Mouse (Mus musculus) embryonic facial prominence, embryonic 11.5 days (tissue): ENCODE results near the gene Polr2f. TPM values are rescaled to one million over a fixed set of nuclear protein-coding genes. Genes with fewer than 3 reads are reported as not detected.

ENCODE experiments used
- ATAC-seq: fragments of 200-750 bp; cut with Nextera tagmentation; replicated peaks from 2 replicates; pipeline ENCODE4 v1.8.0; 2017; ENCODE audit warnings: low read depth; ENCODE audit not compliant: insufficient number of reproducible peaks, low FRiP score, low TSS enrichment
- DNase-seq: peaks from one replicate; pipeline ENCODE4 v3.0.0-alpha.2; 2015; ENCODE audit warnings: low spot score
- H3K27ac ChIP-seq: fragments of 300-500 bp; sonication (generic); replicated peaks from 2 replicates; pipeline ENCODE4 v1.5.1; 2014; ENCODE audit warnings: mild to moderate bottlenecking, low read depth, low read length, control low read depth
- H3K27me3 ChIP-seq: fragments of 300-500 bp; sonication (generic); 2 replicates; pipeline ENCODE4 v1.6.1; 2014; ENCODE audit warnings: mild to moderate bottlenecking, low read length, moderate library complexity, mixed read lengths; ENCODE audit not compliant: control insufficient read depth, insufficient read depth
- H3K36me3 ChIP-seq: fragments of 300-500 bp; sonication (generic); replicated peaks from 2 replicates; pipeline ENCODE4 v1.6.1; 2014; ENCODE audit warnings: low read depth, mild to moderate bottlenecking, low read length, moderate library complexity, mixed read lengths; ENCODE audit not compliant: control insufficient read depth, insufficient read depth
- H3K4me1 ChIP-seq: fragments of 300-500 bp; sonication (generic); 2 replicates; pipeline ENCODE4 v1.6.1; 2014; ENCODE audit warnings: low read length, mixed read lengths; ENCODE audit not compliant: control insufficient read depth, insufficient read depth
- H3K4me2 ChIP-seq: fragments of 300-500 bp; sonication (generic); 2 replicates; pipeline ENCODE4 v1.6.1; 2014; ENCODE audit warnings: low read depth, mild to moderate bottlenecking, control low read depth, low read length, moderate library complexity
- H3K4me3 ChIP-seq: fragments of 300-500 bp; sonication (generic); 2 replicates; pipeline ENCODE4 v1.5.1; 2014; ENCODE audit warnings: low read depth, low read length, control low read depth
- H3K9ac ChIP-seq: fragments of 300-500 bp; sonication (generic); replicated peaks from 2 replicates; pipeline ENCODE4 v1.6.1; 2014; ENCODE audit warnings: mild to moderate bottlenecking, control low read depth, low read length
- H3K9me3 ChIP-seq: fragments of 300-500 bp; sonication (generic); replicated peaks from 2 replicates; pipeline ENCODE4 v1.6.1; 2016; ENCODE audit warnings: mild to moderate bottlenecking, low read length, inconsistent platforms, mixed read lengths; ENCODE audit not compliant: control insufficient read depth
- WGBS: fragments of 180-500 bp; shearing (Covaris S2); extraction: QIAGEN DNeasy Blood & Tissue Kit; methylation state at CpG from one replicate; pipeline ENCODE4 v1.1.7; 2014; 5-methylcytosine and 5-hydroxymethylcytosine counted together
- polyA plus RNA-seq: library from polyadenylated mRNA; unstranded; fragments of >200 nt; fragmentation: Nextera tagmentation; extraction: Ambion mirVana; gene quantifications from 2 replicates; pipeline ENCODE4 v1.2.1, GENCODE M21; 2014

Polr2f gene
- polyA plus RNA-seq, 1 experiment from 2014 or later: 414 TPM

DNA sequence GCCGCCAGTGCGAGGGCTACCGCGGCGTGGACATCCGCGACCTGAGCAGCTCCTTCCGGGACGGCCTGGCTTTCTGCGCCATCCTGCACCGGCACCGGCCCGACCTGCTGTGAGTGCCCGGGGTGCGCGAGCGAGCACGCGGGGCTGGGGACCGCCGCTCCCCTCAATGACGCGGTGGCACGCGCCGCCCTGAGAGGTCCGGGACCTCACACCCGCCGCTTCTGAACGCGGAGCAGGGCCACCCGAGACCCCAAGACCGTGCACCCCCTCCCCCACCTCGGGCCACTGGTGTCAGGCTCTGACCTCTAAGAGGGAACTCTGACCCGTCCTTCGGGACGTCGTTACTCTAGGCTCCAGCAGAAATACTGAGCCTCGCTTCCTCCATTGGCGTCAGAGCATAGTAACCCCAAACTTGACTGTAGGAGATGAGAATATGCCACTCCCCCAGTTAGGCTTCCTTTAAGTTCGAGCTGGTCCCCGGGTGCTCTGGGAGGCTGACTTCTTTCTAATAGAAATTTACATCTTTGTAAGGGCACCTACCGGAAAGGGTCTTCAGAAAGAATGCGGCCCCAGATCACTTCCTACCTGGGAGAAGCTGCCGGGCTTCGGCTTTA, 31.4 kb upstream of the Polr2f start:
- Histone ChIP-seq H3K4me2 (peak overlapping the region; percentile 98), H3K9ac (peak overlapping the region; percentile 86), H3K4me1 (peaks cover 3% of the 10 kb centered on the region; the same call in 1 of the 2 replicates), H3K9me3 (no peaks in the 10 kb centered on the region), H3K27ac (peak overlapping the region; percentile 59), H3K27me3 (no peaks in the 10 kb centered on the region), H3K36me3 (no peaks in the 10 kb centered on the region), H3K4me3 (peak overlapping the region; percentile 92)
- DNase-seq (peak; percentile 17), ATAC-seq (peak; percentile 54)
- under 1% methylated on average over 46 of the region's 46 CpGs for WGBS

DNA sequence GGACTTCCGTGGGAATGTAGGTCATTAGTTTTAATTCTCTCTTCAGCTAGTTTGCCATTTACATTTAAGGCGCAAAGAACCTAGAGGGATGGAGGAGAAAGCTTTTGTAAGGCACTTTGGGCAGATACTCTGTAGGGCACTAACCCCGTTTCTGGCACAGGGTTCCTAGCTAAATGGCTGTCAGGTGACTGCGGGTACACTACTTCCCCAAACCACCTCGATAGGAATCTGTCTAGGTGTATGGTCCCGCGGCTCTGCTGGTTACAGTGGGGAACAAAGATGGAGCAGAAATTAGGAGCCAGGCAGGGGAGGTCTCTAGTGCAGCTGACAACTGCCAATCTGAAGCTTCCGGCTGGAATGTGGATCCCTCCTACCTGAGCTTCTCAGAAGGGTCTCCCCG, 30.8 kb upstream of the Polr2f start:
- Histone ChIP-seq H3K9ac (peak overlapping the region; percentile 23; the same call in 1 of the 2 replicates), H3K36me3 (no peaks in the 10 kb centered on the region), H3K4me2 (peak overlapping the region; percentile 98), H3K4me1 (peaks cover 3% of the 10 kb centered on the region; the same call in 1 of the 2 replicates), H3K9me3 (no peaks in the 10 kb centered on the region), H3K4me3 (peak overlapping the region; percentile 92), H3K27me3 (no peaks in the 10 kb centered on the region), H3K27ac (no peak overlapping the region)
- 18% methylated on average over 9 of the region's 9 CpGs for WGBS
- DNase-seq (no peak), ATAC-seq (no peak)

DNA sequence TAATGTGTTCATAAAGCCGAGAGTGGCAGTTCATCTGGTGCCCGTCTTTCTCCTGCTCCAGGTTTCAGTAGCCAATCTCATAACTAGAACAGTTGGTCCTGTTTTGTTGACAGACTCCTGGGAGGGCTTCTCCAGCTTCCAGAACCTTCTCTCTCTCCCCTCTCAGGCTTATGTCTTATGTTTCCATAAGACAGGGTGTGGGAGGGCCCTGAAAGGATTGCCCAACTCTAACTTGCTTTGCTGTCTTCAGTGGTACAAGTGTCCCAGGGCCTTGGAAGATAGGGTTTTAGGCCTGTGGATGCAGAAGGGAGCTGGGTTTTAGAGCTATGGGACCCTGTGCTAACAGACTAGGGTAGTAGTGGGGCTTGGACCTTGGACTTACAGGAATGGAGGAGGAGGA, 30.3 kb upstream of the Polr2f start:
- no peak for DNase-seq
- H3K9ac ChIP-seq: no peak overlapping the region
- ATAC-seq: no peak
- 76% methylated on average over 2 of the region's 2 CpGs for WGBS
- no peak overlapping the region for H3K4me3 ChIP-seq
- H3K9me3 ChIP-seq: no peaks in the 10 kb centered on the region
- H3K27ac ChIP-seq: no peak overlapping the region
- no peaks in the 10 kb centered on the region for H3K27me3 ChIP-seq
- peaks cover 3% of the 10 kb centered on the region; the same call in 1 of the 2 replicates for H3K4me1 ChIP-seq
- no peaks in the 10 kb centered on the region for H3K36me3 ChIP-seq
- peak overlapping the region; percentile 98; the same call in 1 of the 2 replicates for H3K4me2 ChIP-seq

DNA sequence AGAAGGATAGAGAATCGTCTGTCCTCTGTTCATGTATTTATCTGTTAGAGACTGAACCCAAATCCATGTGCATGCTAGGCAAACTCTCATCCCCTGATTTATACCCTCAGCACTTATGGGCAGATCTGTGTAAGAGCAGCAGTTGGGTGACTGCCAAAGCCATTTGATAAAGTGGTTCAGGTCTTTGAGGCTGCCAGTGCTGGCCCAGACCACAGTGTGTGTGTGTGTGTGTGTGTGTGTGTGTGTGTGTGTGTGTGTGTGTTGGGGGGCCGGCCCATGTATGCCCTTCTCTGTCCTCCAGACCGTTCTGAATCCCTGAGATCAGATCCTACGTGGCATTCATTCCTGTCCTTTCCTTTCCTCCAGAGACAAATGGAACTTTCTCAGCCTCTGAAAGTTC, 29.0 kb upstream of the Polr2f start:
- DNase-seq: no peak
- Histone ChIP-seq H3K27me3 (no peaks in the 10 kb centered on the region), H3K4me1 (peaks cover 3% of the 10 kb centered on the region; the same call in 1 of the 2 replicates), H3K36me3 (no peaks in the 10 kb centered on the region; the same call in 1 of the 2 replicates), H3K9me3 (no peaks in the 10 kb centered on the region), H3K27ac (no peak overlapping the region), H3K9ac (no peak overlapping the region), H3K4me2 (no peak overlapping the region), H3K4me3 (no peak overlapping the region)
- ATAC-seq: no peak
- 84% methylated on average over 4 of the region's 4 CpGs for WGBS

DNA sequence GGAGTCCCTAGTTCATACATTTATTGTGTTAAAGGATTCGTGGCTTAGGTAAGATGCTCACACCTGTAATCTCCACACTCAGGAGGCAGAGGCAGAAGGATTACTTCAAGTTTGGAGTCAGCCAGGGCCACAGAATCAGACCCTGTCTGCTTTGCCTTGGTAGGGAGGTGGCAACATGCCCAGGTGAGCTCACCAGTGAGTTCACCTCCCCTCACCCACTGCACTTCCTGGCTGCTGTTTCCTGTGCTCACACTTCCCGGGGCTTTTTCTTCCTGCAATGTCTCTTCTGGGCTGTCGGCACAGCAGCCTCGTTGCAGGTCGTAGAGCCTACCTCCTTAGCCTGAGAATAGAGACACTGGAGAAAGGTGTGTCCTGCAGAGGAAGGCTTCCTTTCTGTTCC, 25.5 kb upstream of the Polr2f start:
- Histone ChIP-seq H3K9me3 (no peaks in the 10 kb centered on the region), H3K9ac (no peak overlapping the region), H3K4me3 (no peak overlapping the region), H3K36me3 (no peaks in the 10 kb centered on the region; the same call in none of the 2 replicates), H3K4me1 (no peaks in the 10 kb centered on the region), H3K4me2 (no peak overlapping the region), H3K27me3 (no peaks in the 10 kb centered on the region), H3K27ac (no peak overlapping the region)
- DNase-seq (no peak), ATAC-seq (no peak)
- 51% methylated on average over 5 of the region's 5 CpGs for WGBS

DNA sequence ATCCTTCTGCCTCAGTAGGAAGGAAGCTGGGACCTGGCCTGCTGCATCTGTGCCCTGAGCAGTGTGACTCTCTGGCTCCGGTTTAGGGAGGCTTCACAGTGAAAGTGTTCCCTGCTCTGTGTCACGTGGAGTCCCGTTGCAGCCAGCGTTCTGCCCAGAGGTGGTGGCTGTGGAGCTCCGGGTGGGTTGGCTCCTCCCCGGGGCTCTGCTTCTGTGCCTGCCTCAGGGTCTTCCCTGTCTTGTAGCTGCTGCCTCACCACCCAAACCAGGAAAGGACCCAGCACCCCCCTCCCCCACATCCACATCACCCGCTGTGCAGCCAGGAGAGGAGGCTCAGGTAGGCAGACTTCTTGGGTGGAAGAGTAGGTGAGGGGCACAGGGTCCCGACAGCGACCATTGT, 21.3 kb upstream of the Polr2f start:
- no peak for ATAC-seq

DNA sequence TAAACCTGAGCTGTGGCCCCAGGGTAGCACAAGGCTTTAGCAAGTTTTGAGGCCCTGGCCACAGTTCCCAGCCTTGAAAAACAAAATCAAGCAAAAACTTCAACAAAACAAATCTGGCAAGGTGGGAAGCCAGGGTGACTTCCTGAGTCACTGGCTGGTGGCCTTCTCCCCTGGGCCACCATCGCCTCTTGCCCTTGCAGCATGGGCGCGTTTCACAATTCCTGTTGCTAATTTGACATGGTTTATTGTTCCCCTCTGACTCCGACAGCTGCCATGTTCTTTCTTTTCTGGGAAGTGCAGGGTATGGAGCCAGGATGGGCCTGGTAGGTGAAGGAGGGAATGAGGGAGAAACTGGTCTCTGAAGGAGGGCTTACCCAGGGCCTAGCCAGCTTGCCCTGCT, 18.7 kb upstream of the Polr2f start:
- Histone ChIP-seq H3K27ac (no peak overlapping the region), H3K36me3 (no peaks in the 10 kb centered on the region; the same call in none of the 2 replicates), H3K4me2 (no peak overlapping the region), H3K27me3 (no peaks in the 10 kb centered on the region), H3K4me1 (no peaks in the 10 kb centered on the region), H3K9ac (no peak overlapping the region), H3K4me3 (no peak overlapping the region), H3K9me3 (no peaks in the 10 kb centered on the region)
- 82% methylated on average over 4 of the region's 4 CpGs for WGBS
- ATAC-seq (no peak), DNase-seq (no peak)

More for the DNA sequence above, 21.3 kb upstream of the Polr2f start:
- Histone ChIP-seq H3K4me1 (no peaks in the 10 kb centered on the region), H3K27ac (no peak overlapping the region), H3K9me3 (no peaks in the 10 kb centered on the region), H3K27me3 (no peaks in the 10 kb centered on the region), H3K4me3 (no peak overlapping the region), H3K4me2 (no peak overlapping the region), H3K9ac (no peak overlapping the region), H3K36me3 (no peaks in the 10 kb centered on the region; the same call in none of the 2 replicates)
- 77% methylated on average over 9 of the region's 9 CpGs for WGBS
- DNase-seq: no peak

DNA sequence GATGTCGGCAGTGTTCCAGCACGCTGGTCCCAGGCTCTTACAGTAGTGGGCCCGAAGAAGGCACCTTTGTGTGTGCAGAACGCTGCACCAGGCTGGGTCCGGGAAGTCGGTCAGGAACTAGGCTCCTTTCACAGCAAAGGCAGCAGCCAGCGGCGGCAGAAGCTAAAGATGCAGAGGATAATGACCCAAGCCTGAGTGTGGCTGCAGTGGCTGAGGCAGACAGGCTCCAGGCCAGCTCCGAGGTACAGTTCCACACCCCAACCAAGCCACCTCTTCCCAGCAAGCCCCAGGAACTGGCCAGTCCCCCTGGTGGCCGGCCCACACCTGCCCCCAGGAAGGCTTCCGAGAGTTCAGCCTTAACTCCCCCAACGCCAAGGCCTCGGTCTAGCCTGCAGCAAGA, 18.3 kb upstream of the Polr2f start:
- no peak overlapping the region for H3K4me3 ChIP-seq
- no peaks in the 10 kb centered on the region for H3K9me3 ChIP-seq
- H3K4me1 ChIP-seq: no peaks in the 10 kb centered on the region
- 83% methylated on average over 13 of the region's 13 CpGs for WGBS
- H3K4me2 ChIP-seq: no peak overlapping the region
- peaks cover 2% of the 10 kb centered on the region for H3K36me3 ChIP-seq
- H3K27me3 ChIP-seq: no peaks in the 10 kb centered on the region
- no peak overlapping the region for H3K27ac ChIP-seq
- no peak overlapping the region for H3K9ac ChIP-seq
- DNase-seq (no peak), ATAC-seq (no peak)
